Mouse (Mus musculus): ENCODE results near the gene Slc25a39. TPM values are rescaled to one million over a fixed set of nuclear protein-coding genes. Genes with fewer than 3 reads are reported as not detected.
A peak's percentile ranks its signal among the peaks of the same experiment; 100 is the strongest.

Slc25a39 gene
- polyA plus RNA-seq, 1 experiment from 2014 or later: 313 TPM

GRCm38 (mm10) chr11:102380091-102380490 is 27.7 kb downstream of the Slc25a39 start:
- H3K27ac ChIP-seq: no peak overlapping the region
- H3K36me3 ChIP-seq: no peaks in the 10 kb centered on the region; the same call in 1 of the 2 replicates
- H3K9me3 ChIP-seq: peaks cover 3% of the 10 kb centered on the region; the same call in 1 of the 2 replicates
- no peak for DNase-seq (ENCODE audit: low spot score)
- no peak overlapping the region for H3K4me3 ChIP-seq
- 82% methylated on average over 5 of the region's 5 CpGs for WGBS
- 0 out of 2 replicates have a peak, but pooled peaks cover 2% of the 10 kb centered on the region for H3K27me3 ChIP-seq (ENCODE audit: insufficient read depth, poor library complexity, severe bottlenecking)
- peaks cover 17% of the 10 kb centered on the region for H3K4me1 ChIP-seq

DNA sequence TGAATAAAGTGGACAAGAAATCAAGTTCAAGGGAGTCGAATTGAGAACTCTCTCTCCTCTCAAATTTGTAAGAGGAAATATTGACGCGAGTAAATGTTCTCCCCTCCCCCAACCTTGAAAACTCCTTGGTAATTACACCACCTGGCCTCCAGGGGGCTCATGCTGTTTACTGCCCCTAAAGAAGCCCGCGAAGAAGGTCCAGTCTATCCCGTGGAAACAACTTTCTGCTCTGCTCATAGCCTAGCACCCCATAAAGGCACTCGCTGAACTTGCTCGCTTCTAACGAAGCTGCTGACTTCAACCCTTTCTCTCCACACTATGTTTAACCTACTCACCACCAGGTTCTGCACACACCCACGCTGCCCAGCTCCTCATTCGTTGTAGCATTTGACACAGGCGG is 30.6 kb downstream of the Slc25a39 start:
- 57% methylated on average over 12 of the region's 12 CpGs for WGBS
- peaks cover 31% of the 10 kb centered on the region for H3K4me1 ChIP-seq
- H3K36me3 ChIP-seq: no peaks in the 10 kb centered on the region; the same call in 1 of the 2 replicates
- no peak overlapping the region for H3K4me3 ChIP-seq
- peaks cover 24% of the 10 kb centered on the region for H3K27me3 ChIP-seq (ENCODE audit: insufficient read depth, poor library complexity, severe bottlenecking)
- peaks cover 3% of the 10 kb centered on the region; the same call in 1 of the 2 replicates for H3K9me3 ChIP-seq
- peak; percentile 75 for DNase-seq (ENCODE audit: low spot score)
- no peak overlapping the region for H3K27ac ChIP-seq

DNA sequence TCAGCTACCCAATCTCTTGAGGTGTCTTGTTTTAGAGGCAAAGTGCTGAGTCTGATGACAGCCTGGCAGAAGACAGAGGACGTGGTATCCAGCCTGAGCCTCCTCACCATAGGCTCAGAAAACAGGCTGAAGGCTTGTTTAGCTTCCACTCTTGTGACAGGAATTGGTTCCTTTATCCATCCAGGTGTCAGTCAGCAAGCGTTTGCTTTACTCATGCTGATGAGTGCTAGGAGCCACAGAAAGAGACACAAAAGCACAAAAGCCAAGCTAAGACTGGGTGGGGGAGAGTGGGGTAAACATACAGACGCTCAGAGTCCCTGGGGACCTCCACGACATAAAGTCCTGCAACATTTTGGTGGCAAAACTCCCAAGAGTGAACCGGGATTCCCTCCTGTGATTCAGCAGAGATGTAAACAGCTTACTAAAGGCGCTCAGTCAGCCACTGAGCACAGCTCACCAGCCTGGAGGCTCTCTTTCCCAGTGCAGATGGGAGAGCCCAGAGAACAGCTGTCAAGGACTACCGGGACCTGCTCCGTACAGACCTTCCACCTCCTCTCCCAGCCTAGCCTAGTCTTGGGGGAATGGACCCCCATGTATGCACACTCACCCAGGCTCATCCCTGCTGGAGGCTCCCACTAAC is 31.4 kb downstream of the Slc25a39 start:
- peaks cover 31% of the 10 kb centered on the region for H3K4me1 ChIP-seq
- H3K27ac ChIP-seq: peak overlapping the region; percentile 83
- H3K9me3 ChIP-seq: peaks cover 3% of the 10 kb centered on the region; the same call in 1 of the 2 replicates
- peak overlapping the region; percentile 54 for H3K4me3 ChIP-seq
- DNase-seq (ENCODE audit: low spot score): peak; percentile 74
- peaks cover 24% of the 10 kb centered on the region for H3K27me3 ChIP-seq (ENCODE audit: insufficient read depth, poor library complexity, severe bottlenecking)
- WGBS: 15% methylated on average over 8 of the region's 8 CpGs
- H3K36me3 ChIP-seq: no peaks in the 10 kb centered on the region; the same call in 1 of the 2 replicates

DNA sequence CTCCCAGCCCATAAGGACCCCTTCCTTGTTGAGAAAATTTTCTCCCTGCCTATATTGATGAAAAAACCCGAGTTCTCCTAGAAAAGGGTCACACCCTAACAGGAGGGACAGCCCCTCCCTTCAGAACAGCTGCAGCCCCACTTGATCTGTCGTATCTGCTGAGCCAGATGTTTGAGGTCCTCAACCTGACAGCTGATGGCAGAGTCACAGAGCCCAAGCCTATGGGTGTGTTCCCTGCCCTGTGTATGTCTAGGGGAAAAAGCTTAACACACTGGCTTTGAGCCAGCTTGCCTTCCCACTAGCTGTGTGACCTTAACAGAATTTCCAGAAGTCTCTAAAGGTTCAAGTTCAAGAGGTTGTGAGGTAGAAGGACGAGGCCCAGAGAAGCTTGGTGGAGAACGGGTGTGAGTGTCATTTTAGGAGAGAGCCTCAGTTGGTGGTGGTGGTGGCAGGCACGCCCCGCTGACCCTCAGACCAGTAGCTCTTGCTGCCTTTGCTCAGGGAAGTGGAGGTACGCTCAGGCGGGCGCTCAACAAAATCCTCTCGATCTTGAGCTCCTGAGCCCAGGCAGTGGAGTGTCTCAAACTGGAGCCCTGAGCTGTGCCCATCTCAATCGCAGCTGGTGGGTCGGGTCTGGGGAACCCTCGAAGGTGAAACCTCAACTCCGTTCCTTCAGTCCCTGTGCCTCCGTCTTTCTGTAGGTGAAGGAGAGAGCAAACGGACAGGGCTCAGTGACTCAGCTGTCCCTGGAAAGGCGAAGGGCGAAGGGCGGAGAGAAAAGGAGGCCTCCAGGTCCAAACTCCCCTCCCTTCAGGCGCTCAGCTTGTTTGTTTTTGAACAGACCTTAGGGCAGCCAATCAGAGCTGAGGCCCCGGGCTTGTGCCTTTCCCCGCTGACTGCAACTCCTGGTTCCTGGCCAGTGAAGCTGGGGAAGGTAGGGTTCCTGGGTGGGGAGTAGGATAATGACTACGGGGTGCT is 32.3 kb downstream of the Slc25a39 start:
- Histone ChIP-seq H3K27ac (peak overlapping the region; percentile 83), H3K27me3 (ENCODE audit: insufficient read depth, poor library complexity, severe bottlenecking) (peaks cover 24% of the 10 kb centered on the region), H3K9me3 (peaks cover 3% of the 10 kb centered on the region; the same call in 1 of the 2 replicates), H3K4me3 (peak overlapping the region; percentile 54), H3K4me1 (peaks cover 31% of the 10 kb centered on the region), H3K36me3 (no peaks in the 10 kb centered on the region; the same call in 1 of the 2 replicates)
- 3% methylated on average over 23 of the region's 23 CpGs for WGBS
- peak; percentile 96 for DNase-seq (ENCODE audit: low spot score)

GRCm38 (mm10) chr11:102374108-102374725 is 33.5 kb downstream of the Slc25a39 start:
- peak overlapping the region; percentile 75; the same call in 1 of the 2 replicates for H3K27ac ChIP-seq
- WGBS: 72% methylated on average over 7 of the region's 7 CpGs
- H3K36me3 ChIP-seq: no peaks in the 10 kb centered on the region; the same call in 1 of the 2 replicates
- peaks cover 3% of the 10 kb centered on the region; the same call in 1 of the 2 replicates for H3K9me3 ChIP-seq
- H3K4me1 ChIP-seq: peaks cover 38% of the 10 kb centered on the region
- no peak overlapping the region for H3K4me3 ChIP-seq
- H3K27me3 ChIP-seq (ENCODE audit: insufficient read depth, poor library complexity, severe bottlenecking): peaks cover 24% of the 10 kb centered on the region
- peak; percentile 71 for DNase-seq (ENCODE audit: low spot score)

DNA sequence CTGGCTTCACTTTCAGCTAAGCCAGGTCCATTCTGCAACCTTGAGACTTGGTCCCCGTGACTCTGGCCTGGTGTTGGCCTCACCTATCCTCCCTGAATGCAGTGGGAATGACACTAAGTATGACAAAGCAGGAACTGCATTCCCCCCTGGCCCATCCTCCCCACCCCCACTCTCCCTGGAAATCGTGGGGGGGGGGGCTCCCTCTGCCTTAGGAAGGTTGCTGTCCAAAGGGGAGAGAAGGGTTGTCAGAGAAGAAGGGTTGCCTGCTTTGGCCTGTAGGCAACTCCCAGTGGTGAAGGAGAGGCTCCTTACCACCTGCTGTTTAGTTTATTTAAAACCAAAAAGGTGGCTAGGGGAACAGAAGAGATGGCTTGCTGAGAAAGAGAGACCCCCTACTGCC is 34.1 kb downstream of the Slc25a39 start:
- Histone ChIP-seq H3K4me1 (peaks cover 40% of the 10 kb centered on the region), H3K9me3 (no peaks in the 10 kb centered on the region), H3K27me3 (ENCODE audit: insufficient read depth, poor library complexity, severe bottlenecking) (peaks cover 28% of the 10 kb centered on the region), H3K36me3 (no peaks in the 10 kb centered on the region), H3K4me3 (peak overlapping the region; percentile 10; the same call in 1 of the 2 replicates), H3K27ac (peak overlapping the region; percentile 75)
- 20% methylated on average over 2 of the region's 2 CpGs for WGBS
- DNase-seq (ENCODE audit: low spot score): peak; percentile 63

DNA sequence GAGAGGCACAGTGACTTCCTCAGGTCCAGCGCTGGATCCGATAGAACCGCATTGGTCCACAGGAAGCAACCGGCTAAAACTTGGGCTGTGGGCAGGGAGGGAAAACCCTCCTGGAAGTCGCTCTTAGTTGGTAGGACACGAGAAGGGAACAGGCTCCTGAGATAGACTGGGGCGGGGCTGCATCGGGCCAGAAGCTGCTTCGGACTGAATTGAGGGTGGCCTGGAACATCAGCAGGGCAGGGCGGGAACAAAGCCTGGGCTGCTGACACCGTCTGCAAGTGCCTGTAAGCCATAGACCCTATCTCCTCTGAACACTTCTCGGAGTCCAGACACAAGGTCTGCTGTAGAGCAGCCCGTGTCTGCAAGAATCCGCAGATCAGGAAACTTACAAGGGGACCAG is 34.8 kb downstream of the Slc25a39 start:
- Histone ChIP-seq H3K9me3 (no peaks in the 10 kb centered on the region), H3K4me1 (peaks cover 40% of the 10 kb centered on the region), H3K27ac (peak overlapping the region; percentile 75), H3K4me3 (peak overlapping the region; percentile 10), H3K27me3 (ENCODE audit: insufficient read depth, poor library complexity, severe bottlenecking) (peaks cover 28% of the 10 kb centered on the region), H3K36me3 (no peaks in the 10 kb centered on the region)
- peak; percentile 92 for DNase-seq (ENCODE audit: low spot score)
- 25% methylated on average over 14 of the region's 14 CpGs for WGBS

GRCm38 (mm10) chr11:102371926-102372685 is 35.6 kb downstream of the Slc25a39 start:
- DNase-seq (ENCODE audit: low spot score): peak; percentile 71
- 78% methylated on average over 12 of the region's 12 CpGs for WGBS
- peak overlapping the region; percentile 75 for H3K27ac ChIP-seq

DNA sequence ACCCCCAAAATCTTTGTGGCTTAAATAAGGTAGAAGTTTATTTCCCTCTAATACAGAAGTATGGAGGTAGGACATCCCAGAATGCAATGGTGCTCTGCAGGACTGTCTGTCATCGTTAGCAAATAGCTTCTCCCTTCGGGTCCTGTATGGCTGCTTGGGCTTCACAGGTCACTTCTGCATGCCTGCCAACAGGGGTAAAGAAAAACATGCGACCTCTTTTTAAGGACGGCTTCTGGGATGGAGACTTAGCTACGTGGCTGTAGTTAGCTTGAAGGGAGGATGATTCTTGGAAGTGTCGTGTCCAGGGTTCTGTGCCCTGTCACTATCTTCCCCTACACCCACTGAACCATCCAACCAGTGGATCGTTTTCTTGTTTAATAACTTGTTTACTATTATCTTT is 37.5 kb downstream of the Slc25a39 start:
- Histone ChIP-seq H3K36me3 (no peaks in the 10 kb centered on the region), H3K9me3 (no peaks in the 10 kb centered on the region), H3K27me3 (ENCODE audit: insufficient read depth, poor library complexity, severe bottlenecking) (peaks cover 28% of the 10 kb centered on the region), H3K27ac (peak overlapping the region; percentile 65; the same call in 1 of the 2 replicates), H3K4me3 (no peak overlapping the region), H3K4me1 (peaks cover 30% of the 10 kb centered on the region)
- DNase-seq (ENCODE audit: low spot score): peak; percentile 68
- 46% methylated on average over 7 of the region's 7 CpGs for WGBS

More at GRCm38 (mm10) chr11:102371926-102372685, 35.6 kb downstream of the Slc25a39 start:
- H3K4me1 ChIP-seq: peaks cover 40% of the 10 kb centered on the region
- H3K27me3 ChIP-seq (ENCODE audit: insufficient read depth, poor library complexity, severe bottlenecking): peaks cover 28% of the 10 kb centered on the region
- H3K9me3 ChIP-seq: no peaks in the 10 kb centered on the region
- H3K36me3 ChIP-seq: no peaks in the 10 kb centered on the region
- H3K4me3 ChIP-seq: no peak overlapping the region

DNA sequence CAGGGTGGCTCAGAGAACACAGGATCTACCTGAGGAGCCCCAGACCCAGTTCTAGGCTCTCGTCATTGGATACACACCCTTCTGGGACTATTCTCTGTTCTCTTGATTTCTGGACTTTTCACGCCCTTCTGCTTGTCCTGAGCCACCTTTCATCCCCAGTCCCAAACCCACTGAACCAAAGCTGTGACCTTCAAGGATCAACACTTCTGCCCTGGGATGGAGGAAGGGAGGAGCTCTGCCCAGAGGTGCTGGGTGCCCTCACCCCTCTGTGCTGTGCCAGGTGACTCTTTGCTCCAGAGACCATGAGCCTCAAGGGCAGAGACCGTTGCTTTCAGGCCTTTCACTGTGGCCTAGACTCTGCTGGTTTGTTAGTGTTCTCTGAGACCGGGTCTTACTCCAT is 38.5 kb downstream of the Slc25a39 start:
- Histone ChIP-seq H3K27ac (peak overlapping the region; percentile 65; the same call in 1 of the 2 replicates), H3K9me3 (no peaks in the 10 kb centered on the region), H3K36me3 (no peaks in the 10 kb centered on the region), H3K4me3 (no peak overlapping the region), H3K27me3 (ENCODE audit: insufficient read depth, poor library complexity, severe bottlenecking) (peaks cover 29% of the 10 kb centered on the region), H3K4me1 (peaks cover 24% of the 10 kb centered on the region)
- WGBS: 83% methylated on average over 4 of the region's 4 CpGs
- DNase-seq (ENCODE audit: low spot score): no peak

GRCm38 (mm10) chr11:102368347-102368746 is 39.4 kb downstream of the Slc25a39 start:
- no peaks in the 10 kb centered on the region for H3K36me3 ChIP-seq
- no peaks in the 10 kb centered on the region for H3K9me3 ChIP-seq
- H3K27ac ChIP-seq: peak overlapping the region; percentile 22; the same call in 1 of the 2 replicates
- peaks cover 25% of the 10 kb centered on the region for H3K4me1 ChIP-seq
- H3K27me3 ChIP-seq (ENCODE audit: insufficient read depth, poor library complexity, severe bottlenecking): peaks cover 24% of the 10 kb centered on the region; the same call in 1 of the 2 replicates
- no peak overlapping the region for H3K4me3 ChIP-seq
- DNase-seq (ENCODE audit: low spot score): no peak
- 73% methylated on average over 5 of the region's 5 CpGs for WGBS
